Mouse (Mus musculus) megakaryocyte, embryonic 14.5 days (primary cell): Measurements from ENCODE around the gene Zfp113. TPM values are rescaled to one million over a fixed set of nuclear protein-coding genes. Genes with fewer than 3 reads are reported as not detected.

Experiments used
- H3K27me3 ChIP-seq: replicated peaks from 2 replicates; pipeline ENCODE3; 2012; ENCODE audit warnings: inconsistent platforms
- H3K36me3 ChIP-seq: replicated peaks from 2 replicates; pipeline ENCODE3; 2012; ENCODE audit warnings: low read length, inconsistent platforms, mixed read lengths
- H3K4me1 ChIP-seq: 2 replicates; pipeline ENCODE4 v1.6.1; 2012; ENCODE audit warnings: inconsistent platforms
- H3K4me3 ChIP-seq: replicated peaks from 2 replicates; pipeline ENCODE3; 2012; ENCODE audit warnings: moderate library complexity, mild to moderate bottlenecking, inconsistent platforms
- H3K9me3 ChIP-seq: 2 replicates; pipeline ENCODE4 v1.6.1; 2012; ENCODE audit warnings: inconsistent platforms
- FLI1 ChIP-seq: IDR thresholded peaks from 2 replicates; pipeline ENCODE4 v1.6.1; 2012; ENCODE audit warnings: low read length, inconsistent platforms, mixed read lengths
- GATA1 ChIP-seq: IDR thresholded peaks from 3 replicates; pipeline ENCODE4 v1.6.1; 2012; ENCODE audit warnings: mixed read lengths, low read length, inconsistent platforms, borderline replicate concordance
- polyA plus RNA-seq: library from polyadenylated mRNA; stranded (reverse); fragments of >175 nt; gene quantifications from 2 replicates; pipeline ENCODE4 v1.2.3, GENCODE M21; 2012; ENCODE audit warnings: low replicate concordance; ENCODE audit not compliant: insufficient read depth

Zfp113 gene
- polyA plus RNA-seq, 1 experiment: 0.13 TPM

- H3K27me3 ChIP-seq: no peaks in the 10 kb centered on the region
- H3K4me3 ChIP-seq: peak within 1 kb of the TSS; percentile 99
- no peaks in the 10 kb centered on the region for H3K9me3 ChIP-seq
- H3K36me3 ChIP-seq: peaks cover 66% of the 10 kb centered on the region
- no peak for TF ChIP-seq GATA1
- TF ChIP-seq FLI1: no peak
- peaks cover 28% of the 10 kb centered on the region for H3K4me1 ChIP-seq
Observed at GRCm38 (mm10) chr5:138171695-138172491, 16.3 kb upstream of the Zfp113 start, which contains the start of the genes Ap4m1 and Mcm7. TSS of gene Ap4m1 (plus strand) at chr5:138172002. TSS of gene Mcm7 (minus strand) at chr5:138172422.

- Histone ChIP-seq H3K36me3 (peaks cover 68% of the 10 kb centered on the region), H3K27me3 (no peaks in the 10 kb centered on the region), H3K4me3 (peak overlapping the region; percentile 99), H3K9me3 (no peaks in the 10 kb centered on the region), H3K4me1 (peaks cover 32% of the 10 kb centered on the region)
- TF ChIP-seq FLI1 (peak; percentile 67; the same call in 1 of the 2 replicates), GATA1 (no peak)
Observed at GRCm38 (mm10) chr5:138170936-138171561, 15.5 kb upstream of the Zfp113 start.

- TF ChIP-seq FLI1: no peak
- no peak for TF ChIP-seq GATA1
- no peak overlapping the region for H3K4me3 ChIP-seq
- no peaks in the 10 kb centered on the region for H3K9me3 ChIP-seq
- H3K27me3 ChIP-seq: no peaks in the 10 kb centered on the region
- H3K36me3 ChIP-seq: peaks cover 80% of the 10 kb centered on the region
- H3K4me1 ChIP-seq: peaks cover 59% of the 10 kb centered on the region
Observed at GRCm38 (mm10) chr5:138165594-138165993, 10.1 kb upstream of the Zfp113 start.

- TF ChIP-seq FLI1 (no peak), GATA1 (no peak)
- Histone ChIP-seq H3K36me3 (peaks cover 67% of the 10 kb centered on the region), H3K27me3 (no peaks in the 10 kb centered on the region), H3K4me3 (no peak overlapping the region), H3K4me1 (peaks cover 53% of the 10 kb centered on the region), H3K9me3 (no peaks in the 10 kb centered on the region)
Observed at GRCm38 (mm10) chr5:138163610-138164009, 8.1 kb upstream of the Zfp113 start.

GRCm38 (mm10) chr5:138163046-138163445 is 7.5 kb upstream of the Zfp113 start:
- no peak for TF ChIP-seq GATA1
- TF ChIP-seq FLI1: no peak
- Histone ChIP-seq H3K4me1 (peaks cover 53% of the 10 kb centered on the region), H3K36me3 (peaks cover 61% of the 10 kb centered on the region)

GRCm38 (mm10) chr5:138160842-138161665 is 5.5 kb upstream of the Zfp113 start, which contains the start of gene Cops6:
TSS of gene Cops6 (plus strand) at chr5:138161071.
- Histone ChIP-seq H3K4me3 (peak within 1 kb of the TSS; percentile 98), H3K9me3 (no peaks in the 10 kb centered on the region), H3K4me1 (peaks cover 45% of the 10 kb centered on the region), H3K36me3 (peaks cover 41% of the 10 kb centered on the region), H3K27me3 (no peaks in the 10 kb centered on the region)
- TF ChIP-seq GATA1 (no peak), FLI1 (no peak)

More at GRCm38 (mm10) chr5:138163046-138163445, 7.5 kb upstream of the Zfp113 start:
- Histone ChIP-seq H3K9me3 (no peaks in the 10 kb centered on the region), H3K27me3 (no peaks in the 10 kb centered on the region), H3K4me3 (peak overlapping the region; percentile 38)

- peaks cover 43% of the 10 kb centered on the region for H3K4me1 ChIP-seq
- peaks cover 34% of the 10 kb centered on the region for H3K36me3 ChIP-seq
- no peak for TF ChIP-seq GATA1
- TF ChIP-seq FLI1: no peak
- no peaks in the 10 kb centered on the region for H3K9me3 ChIP-seq
- no peaks in the 10 kb centered on the region for H3K27me3 ChIP-seq
- H3K4me3 ChIP-seq: peak overlapping the region; percentile 98
Observed at GRCm38 (mm10) chr5:138160224-138160762, 4.7 kb upstream of the Zfp113 start.

- Histone ChIP-seq H3K4me1 (peaks cover 31% of the 10 kb centered on the region), H3K4me3 (peak overlapping the region; percentile 96), H3K9me3 (no peaks in the 10 kb centered on the region), H3K36me3 (peaks cover 32% of the 10 kb centered on the region), H3K27me3 (no peaks in the 10 kb centered on the region)
- TF ChIP-seq GATA1 (no peak), FLI1 (no peak)
Observed at GRCm38 (mm10) chr5:138154390-138154789, 1.2 kb downstream of the Zfp113 start.

- no peaks in the 10 kb centered on the region for H3K9me3 ChIP-seq
- H3K36me3 ChIP-seq: peaks cover 20% of the 10 kb centered on the region
- H3K4me3 ChIP-seq: no peak overlapping the region
- no peak for TF ChIP-seq GATA1
- no peak for TF ChIP-seq FLI1
- H3K4me1 ChIP-seq: peaks cover 23% of the 10 kb centered on the region
- no peaks in the 10 kb centered on the region for H3K27me3 ChIP-seq
Observed at GRCm38 (mm10) chr5:138138585-138138984, 17.0 kb downstream of the Zfp113 start.
